Mouse (Mus musculus) liver, embryonic 13.5 days (tissue): Measurements from ENCODE around the gene Gsg1. TPM values are rescaled to one million over a fixed set of nuclear protein-coding genes. Genes with fewer than 3 reads are reported as not detected.

Experiments used
- ATAC-seq: fragments of 200-750 bp; cut with Nextera tagmentation; 2 replicates; pipeline ENCODE4 v1.8.0; 2017; ENCODE audit warnings: low read depth, mild to moderate bottlenecking, moderate number of reproducible peaks, moderate library complexity
- DNase-seq: peaks from one replicate; pipeline ENCODE4 v3.0.0; 2022
- H3K27ac ChIP-seq: fragments of 300-500 bp; sonication (generic); 2 replicates; pipeline ENCODE4 v1.5.1; 2015; ENCODE audit warnings: moderate library complexity, mild to moderate bottlenecking, inconsistent platforms
- H3K27me3 ChIP-seq: fragments of 300-500 bp; sonication (generic); 2 replicates; pipeline ENCODE4 v1.6.1; 2015; ENCODE audit warnings: mild to moderate bottlenecking, inconsistent platforms
- H3K36me3 ChIP-seq: fragments of 300-500 bp; sonication (generic); 2 replicates; pipeline ENCODE4 v1.6.1; 2015; ENCODE audit warnings: mild to moderate bottlenecking, inconsistent platforms
- H3K4me1 ChIP-seq: fragments of 300-500 bp; sonication (generic); replicated peaks from 2 replicates; pipeline ENCODE4 v1.6.1; 2015; ENCODE audit warnings: inconsistent platforms
- H3K4me2 ChIP-seq: fragments of 300-500 bp; sonication (generic); 2 replicates; pipeline ENCODE4 v1.6.1; 2015; ENCODE audit warnings: inconsistent platforms, mild to moderate bottlenecking, moderate library complexity
- H3K4me3 ChIP-seq: fragments of 300-500 bp; sonication (generic); replicated peaks from 2 replicates; pipeline ENCODE4 v1.5.1; 2015; ENCODE audit warnings: mild to moderate bottlenecking, inconsistent platforms
- H3K9ac ChIP-seq: fragments of 300-500 bp; sonication (generic); 2 replicates; pipeline ENCODE4 v1.6.1; 2015; ENCODE audit warnings: mild to moderate bottlenecking, inconsistent platforms
- H3K9me3 ChIP-seq: fragments of 300-500 bp; sonication (generic); replicated peaks from 2 replicates; pipeline ENCODE4 v1.6.1; 2016; ENCODE audit warnings: inconsistent platforms
- WGBS: fragments of 180-500 bp; shearing (Covaris S2); methylation state at CpG from one replicate; pipeline ENCODE4 v1.1.7; 2015; ENCODE audit not compliant: insufficient replicate concordance; 5-methylcytosine and 5-hydroxymethylcytosine counted together
- polyA plus RNA-seq: library from polyadenylated mRNA; unstranded; fragments of >200 nt; fragmentation: Nextera tagmentation; extraction: Ambion mirVana; gene quantifications from 2 replicates; pipeline ENCODE4 v1.2.1, GENCODE M21; 2015

Gene Gsg1
- polyA plus RNA-seq, 1 experiment from 2014 or later, result 0.15 TPM

- H3K4me3 ChIP-seq, result no peak overlapping the region
Measured at GRCm38 (mm10) chr6:135260435-135260834, 6.3 kb upstream of the Gsg1 start.

GRCm38 (mm10) chr6:135252728-135253077, 1.4 kb downstream of the Gsg1 start:
- WGBS, result 6% methylated on average over 16 of the region's 16 CpGs
- H3K4me1 ChIP-seq, result peaks cover 12% of the 10 kb centered on the region
- no peak overlapping the region for H3K9ac ChIP-seq
- peaks cover 46% of the 10 kb centered on the region for H3K27me3 ChIP-seq
- H3K4me3 ChIP-seq, result no peak overlapping the region
- DNase-seq (peak; percentile 28), ATAC-seq (no peak)
- H3K27ac ChIP-seq, result no peak overlapping the region
- no peaks in the 10 kb centered on the region for H3K9me3 ChIP-seq
- H3K4me2 ChIP-seq, result peak overlapping the region; percentile 23; the same call in 1 of the 2 replicates
- no peaks in the 10 kb centered on the region for H3K36me3 ChIP-seq

More at GRCm38 (mm10) chr6:135260435-135260834, 6.3 kb upstream of the Gsg1 start:
- no peaks in the 10 kb centered on the region for H3K9me3 ChIP-seq
- no peak overlapping the region for H3K4me2 ChIP-seq
- ATAC-seq (no peak), DNase-seq (no peak)
- H3K27ac ChIP-seq, result no peak overlapping the region
- no peaks in the 10 kb centered on the region for H3K4me1 ChIP-seq
- no peaks in the 10 kb centered on the region for H3K27me3 ChIP-seq
- WGBS, result 77% methylated on average over 6 of the region's 6 CpGs
- H3K36me3 ChIP-seq, result no peaks in the 10 kb centered on the region
- H3K9ac ChIP-seq, result no peak overlapping the region

- H3K4me3 ChIP-seq, result no peak overlapping the region
- 44% methylated on average over 24 of the region's 24 CpGs for WGBS
- H3K4me1 ChIP-seq, result peaks cover 12% of the 10 kb centered on the region
- no peak overlapping the region for H3K9ac ChIP-seq
- H3K27ac ChIP-seq, result no peak overlapping the region
- ATAC-seq, result no peak
- H3K9me3 ChIP-seq, result no peaks in the 10 kb centered on the region
- H3K27me3 ChIP-seq, result peaks cover 48% of the 10 kb centered on the region
- peak overlapping the region; percentile 23; the same call in 1 of the 2 replicates for H3K4me2 ChIP-seq
- no peak for DNase-seq
- no peaks in the 10 kb centered on the region for H3K36me3 ChIP-seq
Measured at GRCm38 (mm10) chr6:135251849-135252727, 2.1 kb downstream of the Gsg1 start.

DNA sequence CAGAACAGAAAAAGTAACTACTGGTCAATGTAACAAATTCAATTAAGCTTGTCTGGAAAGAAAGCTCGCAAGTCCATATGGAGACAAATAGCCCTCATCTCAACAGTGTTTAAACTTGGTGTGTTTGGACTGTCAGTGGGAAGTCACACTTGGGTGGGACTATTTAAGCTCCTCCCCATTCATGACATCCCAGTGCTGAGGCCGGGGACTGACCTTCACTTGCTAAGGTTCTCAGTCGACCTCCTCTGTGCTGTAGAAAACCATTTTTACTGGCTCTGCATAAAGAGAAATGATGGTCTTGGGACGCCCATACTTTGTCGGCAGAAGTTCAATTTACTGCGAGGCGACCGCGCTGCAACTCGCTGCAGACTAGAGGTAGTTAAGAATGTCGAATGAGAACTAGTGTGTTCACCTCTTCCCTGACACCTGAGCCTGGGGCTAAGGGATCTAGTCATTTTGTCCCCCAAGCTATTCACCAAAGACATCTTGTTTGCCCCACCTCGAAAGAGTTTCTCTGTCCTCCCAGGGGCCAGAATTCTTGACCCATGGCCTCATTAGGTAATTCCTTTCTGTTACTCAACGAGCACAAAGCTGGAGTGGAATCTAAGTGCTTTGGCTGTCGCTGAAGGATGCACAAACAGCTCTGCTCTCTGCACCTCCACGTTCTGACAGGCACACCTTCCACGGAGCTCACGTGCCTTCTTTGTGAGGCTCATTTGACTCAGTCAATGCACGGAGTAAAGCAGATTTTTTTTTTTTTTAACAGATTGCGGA, 3.0 kb downstream of the Gsg1 start:
- no peaks in the 10 kb centered on the region for H3K36me3 ChIP-seq
- H3K4me1 ChIP-seq, result peaks cover 12% of the 10 kb centered on the region
- H3K9me3 ChIP-seq, result no peaks in the 10 kb centered on the region
- ATAC-seq (no peak), DNase-seq (no peak)
- H3K4me2 ChIP-seq, result no peak overlapping the region
- H3K4me3 ChIP-seq, result no peak overlapping the region
- H3K27me3 ChIP-seq, result peaks cover 49% of the 10 kb centered on the region
- H3K27ac ChIP-seq, result no peak overlapping the region
- 57% methylated on average over 19 of the region's 19 CpGs for WGBS
- no peak overlapping the region for H3K9ac ChIP-seq

DNA sequence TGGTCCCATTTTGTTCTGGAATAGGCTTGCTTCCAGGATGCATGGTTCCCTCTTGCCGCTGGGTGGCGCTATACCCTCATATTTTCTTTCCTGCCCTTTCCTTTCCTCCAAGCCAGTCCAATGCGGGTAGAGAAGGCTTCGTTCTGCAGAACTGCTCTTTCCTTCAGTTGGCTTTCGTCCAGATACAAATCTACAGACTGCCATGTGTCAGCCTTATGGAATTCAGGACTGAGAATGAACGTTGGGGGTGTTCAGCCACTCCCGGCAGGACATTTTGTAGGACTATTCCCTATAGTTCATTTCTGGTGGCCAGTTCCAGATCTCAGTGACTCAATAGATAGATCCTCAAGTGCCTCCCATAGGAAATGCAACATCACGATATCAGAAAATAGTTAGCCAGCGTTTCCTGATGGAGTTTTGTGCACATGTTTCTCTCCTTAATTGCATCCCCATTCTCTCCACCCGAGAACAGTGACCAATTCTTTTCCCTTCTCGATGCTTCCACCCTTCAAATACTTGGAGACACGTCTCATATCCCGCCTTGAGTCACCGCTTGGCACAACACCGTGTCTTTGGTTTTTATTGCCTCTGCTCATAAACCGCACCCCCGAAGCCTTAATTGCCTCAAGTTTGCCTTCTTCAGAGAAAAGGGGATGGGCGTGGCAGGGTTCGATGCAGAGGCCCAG, 4.2 kb downstream of the Gsg1 start:
- ATAC-seq, result no peak
- WGBS, result 40% methylated on average over 19 of the region's 19 CpGs
- no peak overlapping the region for H3K4me2 ChIP-seq

DNA sequence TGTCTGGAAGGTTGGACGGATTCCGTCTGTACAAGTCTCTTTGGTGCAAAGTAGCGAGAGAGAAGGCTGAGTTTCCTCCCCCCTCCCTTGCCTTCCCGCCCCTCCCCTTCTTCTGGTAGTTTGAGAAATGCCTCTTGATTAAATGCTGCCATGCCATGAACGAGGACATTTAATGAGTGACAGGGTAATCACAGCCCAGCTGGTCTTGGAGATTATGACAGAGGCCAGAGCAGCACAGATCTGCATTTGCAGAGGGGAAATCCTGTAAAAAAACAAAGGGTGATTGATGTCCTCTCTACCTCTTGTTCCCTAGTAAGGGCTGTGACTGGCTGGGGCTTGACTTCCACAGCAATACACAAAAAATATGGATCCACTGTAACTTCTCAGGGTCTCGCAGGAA, 6.3 kb downstream of the Gsg1 start:
- ATAC-seq, result no peak
- Histone ChIP-seq H3K9me3 (no peaks in the 10 kb centered on the region), H3K9ac (no peak overlapping the region), H3K36me3 (no peaks in the 10 kb centered on the region), H3K4me2 (no peak overlapping the region), H3K4me3 (no peak overlapping the region), H3K27ac (no peak overlapping the region), H3K4me1 (peaks cover 11% of the 10 kb centered on the region), H3K27me3 (peaks cover 51% of the 10 kb centered on the region)
- no peak for DNase-seq
- WGBS, result 42% methylated on average over 6 of the region's 6 CpGs

More for the DNA sequence above, 4.2 kb downstream of the Gsg1 start:
- no peak overlapping the region for H3K4me3 ChIP-seq
- DNase-seq, result no peak
- H3K4me1 ChIP-seq, result peaks cover 12% of the 10 kb centered on the region
- no peak overlapping the region for H3K27ac ChIP-seq
- H3K36me3 ChIP-seq, result no peaks in the 10 kb centered on the region
- no peak overlapping the region for H3K9ac ChIP-seq
- no peaks in the 10 kb centered on the region for H3K9me3 ChIP-seq
- peaks cover 49% of the 10 kb centered on the region for H3K27me3 ChIP-seq

DNA sequence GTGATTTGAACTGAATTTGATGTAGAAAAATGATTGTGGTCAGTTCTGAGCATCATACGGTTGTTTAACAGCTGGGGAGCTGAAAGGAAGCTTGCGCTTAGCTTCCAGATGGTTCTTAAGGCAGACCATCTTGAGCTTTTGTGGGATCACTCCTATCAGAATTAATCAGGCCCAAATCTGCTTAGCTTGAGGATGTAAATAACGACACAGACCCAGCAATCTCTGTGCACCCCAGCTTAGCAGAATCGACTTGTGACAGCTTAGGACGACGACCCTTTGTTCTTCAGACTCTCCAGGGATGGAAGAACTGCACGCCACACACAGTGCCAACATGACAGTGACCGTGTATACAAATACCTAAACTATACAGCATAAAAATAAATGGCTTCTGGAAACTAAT, 8.6 kb downstream of the Gsg1 start:
- no peak for DNase-seq
- no peak overlapping the region for H3K4me3 ChIP-seq
- H3K36me3 ChIP-seq, result no peaks in the 10 kb centered on the region
- no peak overlapping the region for H3K9ac ChIP-seq
- ATAC-seq, result no peak
- peaks cover 15% of the 10 kb centered on the region for H3K4me1 ChIP-seq
- no peak overlapping the region for H3K4me2 ChIP-seq
- WGBS, result 65% methylated on average over 8 of the region's 8 CpGs
- H3K27ac ChIP-seq, result no peak overlapping the region
- H3K27me3 ChIP-seq, result peaks cover 28% of the 10 kb centered on the region
- no peaks in the 10 kb centered on the region for H3K9me3 ChIP-seq

- Histone ChIP-seq H3K9me3 (no peaks in the 10 kb centered on the region), H3K4me3 (no peak overlapping the region), H3K36me3 (peaks cover 24% of the 10 kb centered on the region), H3K9ac (no peak overlapping the region), H3K4me2 (no peak overlapping the region), H3K27ac (no peak overlapping the region), H3K27me3 (peaks cover 8% of the 10 kb centered on the region; the same call in 1 of the 2 replicates), H3K4me1 (peaks cover 14% of the 10 kb centered on the region)
- 82% methylated on average over 8 of the region's 8 CpGs for WGBS
- DNase-seq (no peak), ATAC-seq (no peak)
Measured at GRCm38 (mm10) chr6:135240361-135240760, 13.8 kb downstream of the Gsg1 start.

DNA sequence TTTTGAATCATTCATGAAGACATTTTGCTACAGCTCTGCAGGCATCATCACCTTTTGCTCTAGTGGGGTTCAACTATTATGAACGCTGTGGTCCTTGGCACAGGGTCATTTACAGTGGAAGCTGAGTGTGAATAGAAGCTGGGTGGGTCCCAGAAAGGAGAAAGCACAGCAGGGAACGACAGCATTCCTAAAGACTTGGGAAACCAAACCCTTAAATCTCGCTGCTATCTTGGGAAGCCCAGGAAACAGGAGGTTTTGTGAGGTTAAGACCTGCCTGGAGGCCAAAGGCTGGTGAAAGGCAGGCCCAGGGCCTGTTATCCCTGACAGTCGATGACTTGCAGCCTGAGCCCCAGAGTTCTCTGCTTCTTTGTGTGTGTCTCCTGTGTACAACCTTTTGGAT, 15.9 kb downstream of the Gsg1 start:
- ATAC-seq (no peak), DNase-seq (no peak)
- H3K36me3 ChIP-seq, result peaks cover 46% of the 10 kb centered on the region
- no peaks in the 10 kb centered on the region for H3K9me3 ChIP-seq
- no peak overlapping the region for H3K9ac ChIP-seq
- H3K4me1 ChIP-seq, result peaks cover 14% of the 10 kb centered on the region
- WGBS, result 58% methylated on average over 4 of the region's 4 CpGs
- H3K27me3 ChIP-seq, result no peaks in the 10 kb centered on the region
- H3K4me3 ChIP-seq, result no peak overlapping the region
- H3K4me2 ChIP-seq, result no peak overlapping the region
- H3K27ac ChIP-seq, result no peak overlapping the region

- H3K9ac ChIP-seq, result no peak overlapping the region
- peak; percentile 30 for ATAC-seq
- H3K27me3 ChIP-seq, result no peaks in the 10 kb centered on the region
- WGBS, result 41% methylated on average over 14 of the region's 14 CpGs
- no peaks in the 10 kb centered on the region for H3K9me3 ChIP-seq
- H3K4me2 ChIP-seq, result no peak overlapping the region
- DNase-seq, result no peak
- H3K4me3 ChIP-seq, result no peak overlapping the region
- peaks cover 14% of the 10 kb centered on the region for H3K4me1 ChIP-seq
- peaks cover 55% of the 10 kb centered on the region for H3K36me3 ChIP-seq
- H3K27ac ChIP-seq, result no peak overlapping the region
Measured at GRCm38 (mm10) chr6:135237326-135237725, 16.8 kb downstream of the Gsg1 start.

GRCm38 (mm10) chr6:135236576-135236975, 17.6 kb downstream of the Gsg1 start:
- WGBS, result 75% methylated on average over 3 of the region's 3 CpGs
- DNase-seq, result no peak
- H3K9ac ChIP-seq, result no peak overlapping the region
- no peak overlapping the region for H3K4me2 ChIP-seq
- H3K4me1 ChIP-seq, result peaks cover 10% of the 10 kb centered on the region
- H3K27ac ChIP-seq, result no peak overlapping the region
- no peak overlapping the region for H3K4me3 ChIP-seq
- no peaks in the 10 kb centered on the region for H3K9me3 ChIP-seq
- peaks cover 62% of the 10 kb centered on the region for H3K36me3 ChIP-seq
- no peaks in the 10 kb centered on the region for H3K27me3 ChIP-seq
- no peak for ATAC-seq
